27 mouse cellular contexts compared by ENCODE assay signal in the genomic region with DNA sequence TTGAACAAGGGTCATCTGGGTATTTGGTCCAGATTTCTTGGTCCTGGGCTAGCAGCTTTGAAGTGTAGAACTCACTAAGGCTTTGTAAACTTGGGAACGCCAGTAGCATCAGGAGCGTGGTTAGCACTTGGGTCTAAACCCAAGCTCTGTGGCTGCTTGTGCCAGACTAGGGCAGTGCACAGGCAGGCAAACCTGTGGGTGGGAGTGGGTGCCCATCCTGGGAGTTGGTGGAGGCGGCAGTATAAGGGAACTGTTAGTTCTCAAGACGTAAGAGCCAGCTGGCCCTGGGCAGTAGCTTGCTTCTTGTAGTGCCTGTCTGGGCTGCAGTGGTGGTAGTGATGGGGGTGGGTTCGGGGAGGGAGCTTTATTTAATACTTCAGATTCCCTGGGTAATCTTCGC. TPM values are rescaled to one million over a fixed set of nuclear protein-coding genes. Genes with fewer than 3 reads are reported as not detected.
DNase-seq lines count a peak whose midpoint lies in the region; ATAC-seq and TF ChIP-seq lines count a peak whose summit lies in the region.
"Had no signal": no experiment of that assay in that cellular context is flagged by ENCODE, and none has a peak within 500 bp of the region (broad histone marks: within the 10 kb centered on the region; RNA-seq: fewer than 3 reads in every experiment).

No protein-coding gene starts in this region.

- peaks cover 65% of the 10 kb centered on the region for H3K4me1 ChIP-seq in limb, embryonic 13.5 days
- H3K4me1 ChIP-seq in limb, embryonic 10.5 days: peaks cover 35% of the 10 kb centered on the region
- peaks cover 70 to 87% of the 10 kb centered on the region in 2 experiments for H3K4me1 ChIP-seq in liver, embryonic 14.5 days (replicated peaks; ENCODE audit: control insufficient read depth in 2 of 2, insufficient read depth in 2 of 2, low read length in 1 of 2)
- H3K4me1 ChIP-seq in forebrain, embryonic 16.5 days (replicated peaks; ENCODE audit: control insufficient read depth, insufficient read depth, low read length): peaks cover 65% of the 10 kb centered on the region

- no peak for TF ChIP-seq EP300 in liver, embryonic 14.5 days (IDR thresholded peaks at IDR 0.05; ENCODE audit: low read depth)

- peaks cover 36% of the 10 kb centered on the region for H3K36me3 ChIP-seq in limb, embryonic 13.5 days
- peaks cover 55% of the 10 kb centered on the region for H3K36me3 ChIP-seq in limb, embryonic 10.5 days
- H3K36me3 ChIP-seq in liver, embryonic 14.5 days (replicated peaks; ENCODE audit: control insufficient read depth, insufficient read depth, low read depth): peaks cover 8% of the 10 kb centered on the region; the same call in 1 of the 2 replicates
- no peaks in the 10 kb centered on the region for H3K36me3 ChIP-seq in forebrain, embryonic 16.5 days (ENCODE audit: control insufficient read depth, insufficient read depth)

- H3K27ac ChIP-seq in limb, embryonic 13.5 days: no peak overlapping the region
- no peak overlapping the region for H3K27ac ChIP-seq in limb, embryonic 10.5 days
- peak overlapping the region; percentile 31; the same call in 1 of the 2 replicates for H3K27ac ChIP-seq in liver, embryonic 14.5 days
- H3K27ac ChIP-seq in forebrain, embryonic 16.5 days (ENCODE audit: low read length): no peak overlapping the region
- H3K27ac ChIP-seq: embryonic facial prominence, embryonic 10.5 days; hindbrain, embryonic 12.5 days; neural tube, embryonic 12.5 days had no signal

- peak; percentile 44 to 75 for DNase-seq in frontal cortex, adult 2 months (ENCODE audit: extremely low spot score in 1 of 2, low spot score in 1 of 2)
- DNase-seq in frontal cortex, postnatal 25 days (ENCODE audit: low spot score in 2 of 2): no peak
- no peak for DNase-seq in limb, embryonic 10.5 days (ENCODE audit: low spot score)
- DNase-seq in layer of hippocampus, adult 8-10 months (ENCODE audit: low spot score in 2 of 2): peak; percentile 58 to 65
- no peak for DNase-seq in liver, embryonic 14.5 days (ENCODE audit: low read depth in 3 of 3, low spot score in 3 of 3)
- no peak for DNase-seq in kidney, postnatal 10 days
- DNase-seq: adrenal gland, adult 8-10 months; cerebellum, adult 11 months; cerebellum, postnatal 36 days; gastrocnemius, postnatal 14 days; kidney, adult 9 months; thymus, adult 2 months had no signal

- no peaks in the 10 kb centered on the region for H3K9me3 ChIP-seq in limb, embryonic 13.5 days
- H3K9me3 ChIP-seq in limb, embryonic 10.5 days (replicated peaks): no peaks in the 10 kb centered on the region
- H3K9me3 ChIP-seq in liver, embryonic 14.5 days (ENCODE audit: control insufficient read depth, low read length): no peaks in the 10 kb centered on the region
- H3K9me3 ChIP-seq in forebrain, embryonic 16.5 days (ENCODE audit: control insufficient read depth, low read length): no peaks in the 10 kb centered on the region
- H3K9me3 ChIP-seq: embryonic facial prominence, embryonic 10.5 days; hindbrain, embryonic 12.5 days; neural tube, embryonic 12.5 days had no signal

- H3K9ac ChIP-seq in limb, embryonic 13.5 days: no peak overlapping the region
- H3K9ac ChIP-seq in liver, embryonic 14.5 days (replicated peaks): no peak overlapping the region; the same call in 1 of the 2 replicates
- no peak overlapping the region for H3K9ac ChIP-seq in forebrain, embryonic 16.5 days (replicated peaks; ENCODE audit: low read depth, low read length)
- H3K9ac ChIP-seq: hindbrain, embryonic 12.5 days; neural tube, embryonic 12.5 days had no signal

- no peak overlapping the region for H3K4me2 ChIP-seq in limb, embryonic 13.5 days (replicated peaks)
- no peak overlapping the region for H3K4me2 ChIP-seq in liver, embryonic 14.5 days (ENCODE audit: low read depth)
- H3K4me2 ChIP-seq in forebrain, embryonic 16.5 days (ENCODE audit: low read length): no peak overlapping the region
- H3K4me2 ChIP-seq: hindbrain, embryonic 12.5 days; neural tube, embryonic 12.5 days had no signal

- H3K4me3 ChIP-seq in limb, embryonic 13.5 days: no peak overlapping the region
- no peak overlapping the region for H3K4me3 ChIP-seq in limb, embryonic 10.5 days
- no peak overlapping the region for H3K4me3 ChIP-seq in liver, embryonic 14.5 days (ENCODE audit: insufficient read depth in 1 of 2, low read depth in 2 of 2, low read length in 2 of 2)
- H3K4me3 ChIP-seq in forebrain, embryonic 16.5 days (replicated peaks; ENCODE audit: low read length): no peak overlapping the region
- H3K4me3 ChIP-seq: embryonic facial prominence, embryonic 10.5 days; hindbrain, embryonic 12.5 days; neural tube, embryonic 12.5 days had no signal

- ATAC-seq in limb, embryonic 13.5 days (ENCODE audit: low FRiP score, low read depth): 0 out of 2 replicates have a peak, but pooled peaks have one; percentile 17
- ATAC-seq in liver, embryonic 14.5 days (ENCODE audit: insufficient read depth): no peak
- ATAC-seq in forebrain, embryonic 16.5 days: no peak
- ATAC-seq: forebrain, embryonic 14.5 days; inflammation-experienced regulatory T-cells, adult 6 months had no signal

- no peaks in the 10 kb centered on the region for H3K27me3 ChIP-seq in limb, embryonic 13.5 days
- no peaks in the 10 kb centered on the region for H3K27me3 ChIP-seq in limb, embryonic 10.5 days (ENCODE audit: low read depth, poor library complexity, severe bottlenecking)
- no peaks in the 10 kb centered on the region for H3K27me3 ChIP-seq in liver, embryonic 14.5 days (ENCODE audit: control insufficient read depth, insufficient read depth, low read length)
- no peaks in the 10 kb centered on the region for H3K27me3 ChIP-seq in forebrain, embryonic 16.5 days (replicated peaks; ENCODE audit: control insufficient read depth, insufficient read depth, low read length)
- H3K27me3 ChIP-seq: hindbrain, embryonic 12.5 days; neural tube, embryonic 12.5 days had no signal

- no peak for TF ChIP-seq CTCF in liver, embryonic 14.5 days (IDR thresholded peaks at IDR 0.05; ENCODE audit: low read depth)

- WGBS in limb, embryonic 13.5 days: 83% methylated on average over 6 of the region's 6 CpGs
- 78% methylated on average over 6 of the region's 6 CpGs for whole genome bisulfite sequencing in limb, embryonic 10.5 days
- 77% methylated on average over 6 of the region's 6 CpGs for WGBS in liver, embryonic 14.5 days (ENCODE audit: insufficient replicate concordance)
- 81% methylated on average over 6 of the region's 6 CpGs for WGBS in forebrain, embryonic 16.5 days

RNA-seq across cellular contexts. Expression of gene Bcl11a, which starts 47.2 kb away (rescaled TPM):
- 79.7 and 81.5 TPM in 2 replicates for polyA plus RNA-seq in frontal cortex, adult 2 months (2012; rRNA removed)
- polyA plus RNA-seq in limb, embryonic 13.5 days (2015; fragmentation: Nextera tagmentation; extraction: Ambion mirVana): 76.6 and 82.3 TPM in 2 replicates
- 41.4 and 75.0 TPM in 2 replicates for polyA plus RNA-seq in limb, embryonic 10.5 days (2016; fragmentation: Nextera tagmentation; extraction: Ambion mirVana)
- total RNA-seq in layer of hippocampus, adult 8-10 months (2022): 100 to 1,000 TPM; 103 to 118 (median 109) TPM
- polyA plus RNA-seq in liver, embryonic 14.5 days (2012; rRNA removed): 10.9 and 13.0 TPM in 2 replicates
- polyA plus RNA-seq in liver, embryonic 14.5 days (2014; fragmentation: Nextera tagmentation; extraction: Ambion mirVana): 29.4 and 33.0 TPM in 2 replicates
- 236 and 244 TPM in 2 replicates for polyA plus RNA-seq in forebrain, embryonic 16.5 days (2015; fragmentation: Nextera tagmentation; extraction: Ambion mirVana)

RNA-seq across cellular contexts. Expression of gene A830031A19Rik, which starts 50.2 kb away (rescaled TPM):
- 1.2 and 1.8 TPM in 2 replicates for polyA plus RNA-seq in frontal cortex, adult 2 months (2012; rRNA removed)
- not detected in 2 replicates for polyA plus RNA-seq in limb, embryonic 13.5 days (2015; fragmentation: Nextera tagmentation; extraction: Ambion mirVana)
- polyA plus RNA-seq in limb, embryonic 10.5 days (2016; fragmentation: Nextera tagmentation; extraction: Ambion mirVana): not detected in 2 replicates
- 1 to 10 TPM in 3 of 4 experiments, under 1 TPM in 1; 0.93 to 2.4 (median 1.6) TPM for total RNA-seq in layer of hippocampus, adult 8-10 months (2022)
- not detected in 2 replicates for polyA plus RNA-seq in liver, embryonic 14.5 days (2012; rRNA removed)
- not detected in 2 replicates for polyA plus RNA-seq in liver, embryonic 14.5 days (2014; fragmentation: Nextera tagmentation; extraction: Ambion mirVana)
- not detected in 2 replicates for polyA plus RNA-seq in forebrain, embryonic 16.5 days (2015; fragmentation: Nextera tagmentation; extraction: Ambion mirVana)
- total RNA-seq: adrenal gland, adult 8-10 months; gastrocnemius, postnatal 14 days; heart, adult 8-10 months; liver, adult 2 months; megakaryocyte-erythroid progenitor cell, adult 5-6 weeks; midbrain, postnatal 0 days had no signal
- polyA plus RNA-seq: embryonic facial prominence, embryonic 10.5 days; heart, postnatal 0 days; hindbrain, embryonic 12.5 days; inflammation-experienced regulatory T-cells, adult 6 months; large intestine, adult 2 months; liver, adult 2 months; midbrain, postnatal 0 days; neural tube, embryonic 12.5 days; small intestine, adult 2 months; stomach, embryonic 14.5 days; thymus, adult 2 months had no signal

Comparison
In these comparisons a context has a peak if more than half of its experiments do, and no peak if none do; other contexts are left out.
1. DNase-seq: peak in frontal cortex, adult 2 months (2 of 2) and layer of hippocampus, adult 8-10 months (2 of 2); none in frontal cortex, postnatal 25 days (0 of 2), limb, embryonic 10.5 days (single experiment), liver, embryonic 14.5 days (0 of 3) and kidney, postnatal 10 days (single experiment).